Mouse (Mus musculus) right cerebral cortex, postnatal 10 days (tissue): ENCODE measurements at regions not wholly inside any gene's neighbourhood (a gene's known extent, or its start where the extent isn't known, plus 50 kb on each side); places are given as distances from the start of the nearest gene placed in this dataset.

Experiments
- DNase-seq, 2 experiments: peaks; one replicate each; pipeline ENCODE4 v3.0.0; 2021; ENCODE audit warnings: low spot score in 2 of 2

DNA sequence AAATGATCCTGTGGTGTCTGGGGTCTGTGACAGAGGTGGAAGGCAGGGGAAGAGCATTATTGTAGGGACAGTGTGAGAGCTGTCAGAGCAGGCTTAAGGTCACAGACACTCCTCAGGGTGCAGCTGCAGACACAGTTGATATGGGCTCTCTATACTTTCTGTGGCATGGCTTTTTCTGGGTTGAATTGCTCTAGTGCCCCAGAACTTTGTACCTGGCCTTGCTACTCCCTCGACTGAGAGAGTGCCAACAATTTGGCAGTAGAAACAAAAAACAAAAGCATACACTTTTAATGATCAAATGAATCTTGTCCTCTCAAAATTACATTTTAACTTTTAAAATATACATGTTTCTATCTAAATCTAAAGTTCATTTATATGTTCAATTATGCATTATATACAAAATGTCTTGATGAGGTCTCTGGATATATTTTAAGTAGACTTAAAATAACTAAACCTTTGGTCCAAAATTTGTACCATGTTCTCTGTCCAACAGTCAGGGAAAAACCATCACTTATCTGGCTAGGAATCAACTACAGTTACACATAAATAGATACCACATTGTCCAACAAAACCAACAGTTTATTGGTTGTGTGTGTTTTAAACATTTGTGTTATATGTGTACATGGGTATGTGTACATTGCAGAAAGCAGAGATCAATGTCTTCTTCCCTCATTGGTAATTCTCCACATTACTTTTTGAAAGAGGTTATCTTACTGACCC is 508.3 kb upstream of the Arpp21 start:
- no peak for DNase-seq

DNA sequence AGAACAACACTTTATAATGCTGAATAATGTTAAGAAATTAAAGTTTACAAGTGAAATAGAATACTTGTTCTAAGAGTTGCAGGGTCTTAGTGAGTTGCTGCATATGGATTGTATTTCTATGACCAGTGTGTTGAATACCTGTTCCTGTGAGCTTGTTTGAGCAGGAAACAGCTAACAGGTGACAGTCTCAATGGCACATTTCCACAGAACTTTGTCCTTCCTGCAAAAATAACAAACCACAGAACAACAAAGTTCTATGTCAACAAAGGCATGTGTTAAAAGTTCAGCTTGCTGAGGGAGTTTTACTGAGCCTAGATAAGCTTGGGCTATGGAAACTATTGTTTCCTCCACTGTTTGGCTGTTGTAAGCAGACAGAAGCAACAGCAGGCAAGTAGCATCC is 500.0 kb upstream of the Arpp21 start:
- no peak for DNase-seq

- peak; percentile 57 to 72 for DNase-seq
These were observed 489.8 kb upstream of the Arpp21 start for GRCm38 (mm10) chr9:112725523-112725922.

DNA sequence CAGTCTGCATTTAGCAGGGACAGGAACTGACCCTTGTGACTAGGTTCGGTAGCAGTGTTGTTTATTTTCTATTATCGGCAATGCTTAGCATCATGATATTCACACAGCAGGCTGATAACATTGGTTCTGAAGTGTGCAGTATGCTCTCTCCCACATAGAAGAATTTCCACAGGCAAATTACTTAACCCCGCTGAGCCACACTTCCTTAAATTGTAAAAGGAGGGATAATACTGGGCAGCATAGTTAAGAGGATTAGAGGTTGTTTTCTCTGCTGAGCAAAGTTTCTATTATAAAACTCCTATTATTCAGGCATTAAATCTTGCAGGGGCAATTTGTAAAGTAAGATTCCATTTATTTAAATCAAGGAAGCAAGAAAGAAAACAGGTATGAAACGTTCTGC is 489.4 kb upstream of the Arpp21 start:
- no peak for DNase-seq

- no peak for DNase-seq
These were observed 487.6 kb upstream of the Arpp21 start for GRCm38 (mm10) chr9:112723346-112723745.

DNA sequence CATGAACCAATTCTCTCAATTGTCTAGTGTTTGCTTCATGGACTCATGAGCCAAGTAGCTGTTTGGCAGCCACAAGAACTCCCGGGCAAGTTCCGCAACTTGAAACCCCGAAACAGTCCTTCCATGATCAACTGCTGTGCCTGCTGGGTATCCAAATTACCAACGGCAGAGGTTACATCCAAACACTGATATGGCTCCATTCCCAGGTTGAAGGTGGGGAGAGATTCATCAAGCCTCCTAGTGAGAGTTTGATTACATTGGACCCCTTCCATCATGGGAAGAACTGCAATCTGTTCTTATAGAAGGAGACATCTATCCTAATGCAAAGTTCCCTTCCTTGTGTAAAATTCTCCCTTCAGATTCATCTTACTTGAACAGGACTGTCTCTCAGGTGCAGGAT is 486.8 kb upstream of the Arpp21 start:
- DNase-seq: no peak

DNA sequence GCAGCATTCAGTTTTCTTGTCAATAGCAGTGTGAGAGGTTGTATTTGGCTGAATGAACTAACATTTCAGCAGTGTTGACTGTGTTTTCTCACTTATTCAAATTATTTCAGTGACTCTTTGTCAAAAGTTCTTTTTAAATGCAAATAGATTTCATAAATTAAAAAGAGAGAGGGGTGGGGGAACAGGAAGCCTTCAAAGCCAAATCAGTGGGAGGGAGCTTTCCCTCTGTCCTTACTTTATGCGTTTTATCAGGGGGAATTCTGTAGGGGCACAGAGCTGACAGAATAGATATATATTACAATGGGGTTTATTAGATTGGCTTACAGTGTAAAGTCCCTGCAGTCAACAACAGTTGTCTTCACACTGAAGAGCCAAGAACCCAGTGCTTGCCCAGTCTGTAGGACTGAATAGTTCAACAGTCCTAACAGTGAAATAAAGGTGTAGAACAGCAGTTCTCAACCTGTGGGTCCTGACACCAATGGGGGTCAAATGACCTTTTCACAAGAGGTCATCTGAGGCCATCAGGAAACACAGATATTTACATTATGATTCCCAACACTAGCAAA is 479.5 kb upstream of the Arpp21 start:
- no peak for DNase-seq

- no peak for DNase-seq
These were observed 443.1 kb upstream of the Arpp21 start for GRCm38 (mm10) chr9:112678866-112679265.

DNA sequence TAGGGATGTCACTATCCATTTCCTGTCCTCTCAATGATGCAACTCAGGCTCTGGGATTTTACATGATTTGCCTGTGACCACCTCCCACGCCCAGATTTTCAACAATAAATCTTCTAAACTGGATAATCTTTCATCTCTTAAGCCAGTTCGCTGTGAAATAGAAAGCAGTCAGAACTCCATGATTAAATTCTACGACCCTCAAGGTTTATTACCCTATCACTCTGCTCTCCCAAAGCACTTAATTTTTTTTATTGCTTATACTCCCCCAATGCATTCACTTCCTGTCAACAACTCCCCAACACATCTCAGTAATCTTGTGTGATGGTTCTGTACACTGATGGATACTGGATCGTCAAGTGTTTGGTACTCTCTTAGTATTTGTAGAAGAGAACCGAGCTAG is 439.5 kb upstream of the Arpp21 start:
- DNase-seq: no peak
